Mouse (Mus musculus): ENCODE data around the gene Prkcd. TPM values are rescaled to one million over a fixed set of nuclear protein-coding genes. Genes with fewer than 3 reads are reported as not detected.
A peak's percentile ranks its signal among the peaks of the same experiment; 100 is the strongest.

Gene Prkcd
- polyA plus RNA-seq, 2 experiments, result 46.1 to 105 TPM

DNA sequence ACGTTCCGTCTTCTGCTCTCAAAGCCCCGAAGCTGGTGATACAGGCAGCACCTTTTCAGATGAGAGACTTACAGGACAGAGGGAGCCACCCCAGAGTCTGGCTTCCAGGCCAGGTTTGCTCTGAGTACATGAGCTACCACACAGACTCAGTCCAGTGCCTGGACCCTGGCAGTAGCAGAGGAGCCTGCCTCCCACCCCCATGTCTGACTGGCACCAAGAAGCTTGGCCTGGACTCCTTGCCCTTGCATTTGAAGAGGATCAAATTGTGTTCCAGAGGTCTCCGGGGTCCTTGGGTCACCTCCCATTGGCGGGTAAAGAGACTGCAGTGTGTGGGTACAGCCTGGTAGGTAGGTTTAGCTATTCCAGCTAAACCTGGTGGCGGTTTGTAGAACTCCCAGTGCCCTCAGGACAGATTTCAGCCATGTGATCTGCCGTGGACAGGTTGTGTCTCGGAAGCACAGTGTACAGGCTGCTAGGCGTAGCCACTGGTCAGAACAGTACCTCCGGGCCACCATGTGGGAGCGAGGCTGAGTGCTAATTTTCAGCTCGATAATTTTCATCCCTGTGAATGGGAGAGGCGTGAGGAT is 65.1 kb downstream of the Prkcd start:
- TF ChIP-seq POLR2A (IDR thresholded peaks at IDR 0.05; ENCODE audit: borderline replicate concordance, extremely low read depth, insufficient read depth, insufficient read length), result no peak
- Histone ChIP-seq H3K27me3 (ENCODE audit: control insufficient read depth, insufficient read depth, low read length) (no peaks in the 10 kb centered on the region), H3K27ac (replicated peaks; ENCODE audit: low read depth, low read length) (no peak overlapping the region), H3K4me3 (replicated peaks; ENCODE audit: low read length) (no peak overlapping the region), H3K9ac (ENCODE audit: low read depth, low read length, severe bottlenecking) (no peak overlapping the region), H3K9me3 (ENCODE audit: control insufficient read depth, low read length) (no peaks in the 10 kb centered on the region), H3K36me3 (ENCODE audit: control insufficient read depth, insufficient read depth, low read length) (peaks cover 76% of the 10 kb centered on the region), H3K4me1 (ENCODE audit: control insufficient read depth, insufficient read depth, low read length) (no peaks in the 10 kb centered on the region), H3K4me2 (replicated peaks; ENCODE audit: low read depth, low read length, severe bottlenecking) (no peak overlapping the region)
- ATAC-seq (ENCODE audit: low FRiP score, low read depth), result no peak
- DNase-seq (ENCODE audit: low spot score), result no peak
- 92% methylated on average over 13 of the region's 13 CpGs for WGBS

DNA sequence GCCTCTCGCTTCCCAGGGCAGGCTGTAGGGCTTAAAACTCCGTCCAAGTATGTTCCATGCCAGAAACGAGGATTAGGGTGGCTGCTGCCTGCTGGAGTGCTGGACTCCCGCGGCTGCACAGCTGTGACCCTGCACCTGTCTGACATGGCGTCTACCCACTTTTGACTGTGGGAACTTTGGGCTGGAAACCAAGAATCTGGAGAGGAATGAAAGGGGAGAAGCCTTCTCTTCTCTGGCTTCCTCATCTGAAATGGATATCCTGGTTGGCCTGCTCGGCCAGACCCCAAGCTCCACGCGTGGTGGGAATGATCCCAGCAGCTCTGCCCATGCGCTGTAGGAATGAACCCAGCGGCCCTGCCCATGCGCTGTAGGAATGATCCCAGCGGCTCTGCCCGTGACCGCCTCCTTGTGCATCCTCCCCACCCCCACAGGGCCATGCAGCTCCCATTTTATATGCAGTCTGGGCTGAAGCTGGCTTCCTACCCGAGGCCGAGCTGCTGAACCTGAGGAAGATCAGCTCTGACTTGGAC is 66.6 kb downstream of the Prkcd start:
- Histone ChIP-seq H3K9ac (ENCODE audit: low read depth, low read length, severe bottlenecking) (no peak overlapping the region), H3K36me3 (ENCODE audit: control insufficient read depth, insufficient read depth, low read length) (peaks cover 61% of the 10 kb centered on the region), H3K4me3 (replicated peaks; ENCODE audit: low read length) (no peak overlapping the region), H3K4me1 (ENCODE audit: control insufficient read depth, insufficient read depth, low read length) (no peaks in the 10 kb centered on the region), H3K27me3 (ENCODE audit: control insufficient read depth, insufficient read depth, low read length) (no peaks in the 10 kb centered on the region), H3K9me3 (ENCODE audit: control insufficient read depth, low read length) (no peaks in the 10 kb centered on the region), H3K27ac (replicated peaks; ENCODE audit: low read depth, low read length) (no peak overlapping the region), H3K4me2 (replicated peaks; ENCODE audit: low read depth, low read length, severe bottlenecking) (no peak overlapping the region)
- ATAC-seq (ENCODE audit: low FRiP score, low read depth) (peak; percentile 82), DNase-seq (ENCODE audit: low spot score) (peak; percentile 47)
- no peak for TF ChIP-seq POLR2A (IDR thresholded peaks at IDR 0.05; ENCODE audit: borderline replicate concordance, extremely low read depth, insufficient read depth, insufficient read length)
- 74% methylated on average over 14 of the region's 17 CpGs for WGBS

DNA sequence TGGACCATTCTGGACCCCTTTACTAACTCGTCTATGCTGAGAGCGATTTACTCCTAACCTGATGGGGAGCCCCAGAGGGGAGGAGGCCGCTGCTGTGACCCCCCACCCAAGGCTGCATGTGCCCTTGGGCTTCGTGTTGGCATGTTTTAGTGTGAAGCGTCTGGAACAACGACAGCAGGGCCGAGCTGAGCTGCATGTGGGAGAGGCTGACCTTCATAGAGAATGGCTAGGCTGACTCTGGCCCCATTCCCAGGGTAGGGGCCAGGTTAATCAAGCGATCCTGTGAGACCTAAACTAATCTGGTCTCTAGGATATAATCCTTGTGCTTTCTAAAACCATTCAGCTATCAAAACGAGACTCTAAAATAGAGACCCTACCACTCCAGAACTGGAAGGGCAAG is 68.3 kb downstream of the Prkcd start:
- Histone ChIP-seq H3K4me3 (replicated peaks; ENCODE audit: low read length) (no peak overlapping the region), H3K9ac (ENCODE audit: low read depth, low read length, severe bottlenecking) (no peak overlapping the region), H3K27me3 (ENCODE audit: control insufficient read depth, insufficient read depth, low read length) (no peaks in the 10 kb centered on the region), H3K36me3 (ENCODE audit: control insufficient read depth, insufficient read depth, low read length) (peaks cover 51% of the 10 kb centered on the region), H3K27ac (replicated peaks; ENCODE audit: low read depth, low read length) (no peak overlapping the region), H3K4me2 (replicated peaks; ENCODE audit: low read depth, low read length, severe bottlenecking) (no peak overlapping the region), H3K4me1 (ENCODE audit: control insufficient read depth, insufficient read depth, low read length) (no peaks in the 10 kb centered on the region), H3K9me3 (ENCODE audit: control insufficient read depth, low read length) (no peaks in the 10 kb centered on the region)
- TF ChIP-seq POLR2A (IDR thresholded peaks at IDR 0.05; ENCODE audit: borderline replicate concordance, extremely low read depth, insufficient read depth, insufficient read length), result no peak
- WGBS, result 78% methylated on average over 9 of the region's 9 CpGs
- no peak for ATAC-seq (ENCODE audit: low FRiP score, low read depth)
- no peak for DNase-seq (ENCODE audit: low spot score)

- H3K4me2 ChIP-seq (replicated peaks; ENCODE audit: low read depth, low read length, severe bottlenecking), result no peak overlapping the region
- ATAC-seq (ENCODE audit: low FRiP score, low read depth) (no peak), DNase-seq (ENCODE audit: low spot score) (no peak)
- H3K4me3 ChIP-seq (replicated peaks; ENCODE audit: low read length), result no peak overlapping the region
- no peak overlapping the region for H3K9ac ChIP-seq (ENCODE audit: low read depth, low read length, severe bottlenecking)
- WGBS, result 89% methylated on average over 2 of the region's 2 CpGs
- no peak overlapping the region for H3K27ac ChIP-seq (replicated peaks; ENCODE audit: low read depth, low read length)
- no peaks in the 10 kb centered on the region for H3K9me3 ChIP-seq (ENCODE audit: control insufficient read depth, low read length)
- no peak for TF ChIP-seq POLR2A (IDR thresholded peaks at IDR 0.05; ENCODE audit: borderline replicate concordance, extremely low read depth, insufficient read depth, insufficient read length)
- no peaks in the 10 kb centered on the region for H3K27me3 ChIP-seq (ENCODE audit: control insufficient read depth, insufficient read depth, low read length)
- H3K36me3 ChIP-seq (ENCODE audit: control insufficient read depth, insufficient read depth, low read length), result peaks cover 46% of the 10 kb centered on the region
- peaks cover under 1% of the 10 kb centered on the region; the same call in 1 of the 2 replicates for H3K4me1 ChIP-seq (ENCODE audit: control insufficient read depth, insufficient read depth, low read length)
These were observed 69.4 kb downstream of the Prkcd start for GRCm38 (mm10) chr14:30556651-30557050.

DNA sequence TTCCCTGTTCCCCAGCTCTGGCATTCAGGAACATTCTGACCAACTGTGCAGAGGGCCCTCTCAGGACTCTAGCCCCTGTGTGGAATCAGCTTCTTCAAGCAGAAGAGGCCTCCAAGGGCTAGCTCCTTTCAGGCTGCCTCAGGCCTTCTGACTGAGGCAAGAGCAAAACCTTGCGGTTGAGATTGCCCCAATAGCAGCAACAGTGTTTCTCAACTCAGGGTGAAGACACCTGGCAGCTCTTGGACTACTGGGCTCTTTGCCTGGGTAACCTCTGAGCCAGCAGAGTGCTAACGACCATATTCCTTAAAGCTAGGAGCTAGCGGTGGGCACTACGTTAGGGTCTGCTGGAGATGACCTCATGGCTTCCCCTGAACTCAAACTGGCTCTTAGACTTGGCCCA is 72.8 kb downstream of the Prkcd start:
- Histone ChIP-seq H3K27ac (replicated peaks; ENCODE audit: low read depth, low read length) (no peak overlapping the region), H3K4me2 (replicated peaks; ENCODE audit: low read depth, low read length, severe bottlenecking) (no peak overlapping the region), H3K9me3 (ENCODE audit: control insufficient read depth, low read length) (no peaks in the 10 kb centered on the region), H3K4me1 (ENCODE audit: control insufficient read depth, insufficient read depth, low read length) (peaks cover 22% of the 10 kb centered on the region), H3K9ac (ENCODE audit: low read depth, low read length, severe bottlenecking) (no peak overlapping the region), H3K4me3 (replicated peaks; ENCODE audit: low read length) (no peak overlapping the region), H3K36me3 (ENCODE audit: control insufficient read depth, insufficient read depth, low read length) (peaks cover 17% of the 10 kb centered on the region), H3K27me3 (ENCODE audit: control insufficient read depth, insufficient read depth, low read length) (no peaks in the 10 kb centered on the region)
- WGBS, result 88% methylated on average over 4 of the region's 4 CpGs
- ATAC-seq (ENCODE audit: low FRiP score, low read depth) (no peak), DNase-seq (ENCODE audit: low spot score) (no peak)
- no peak for TF ChIP-seq POLR2A (IDR thresholded peaks at IDR 0.05; ENCODE audit: borderline replicate concordance, extremely low read depth, insufficient read depth, insufficient read length)

Measured in limb, embryonic 14.5 days (tissue).